ENCODE assay signal across 11 mouse cellular contexts in the genomic region with DNA sequence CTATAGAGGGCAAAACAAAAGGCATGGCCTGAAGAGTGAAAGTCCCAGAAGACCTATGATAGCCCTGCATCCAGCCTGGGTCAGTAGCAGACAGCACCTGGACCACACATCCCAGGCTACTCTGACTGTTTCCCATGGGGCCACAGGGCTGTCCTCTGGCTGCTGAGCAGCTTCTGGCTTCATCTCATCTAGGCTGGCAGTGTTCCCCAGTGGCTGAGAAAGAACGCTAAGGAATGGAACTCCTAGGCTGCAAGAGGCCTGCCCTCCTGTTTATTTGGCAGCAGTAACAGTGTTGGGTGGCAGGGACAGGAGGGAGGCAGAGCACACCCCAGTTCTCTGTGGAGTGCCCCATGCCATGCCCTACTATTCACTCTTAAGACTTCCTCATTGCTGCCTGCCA.
DNase-seq lines count a peak whose midpoint lies in the region; ATAC-seq and TF ChIP-seq lines count a peak whose summit lies in the region.
"Had no signal": no experiment of that assay in that cellular context is flagged by ENCODE, and none has a peak within 500 bp of the region (broad histone marks: within the 10 kb centered on the region; RNA-seq: fewer than 3 reads in every experiment).

No protein-coding gene starts in this region.

- peaks cover 12% of the 10 kb centered on the region for H3K36me3 ChIP-seq in lung, postnatal 0 days (ENCODE audit: insufficient read depth, low read length)

- no peak overlapping the region for H3K27ac ChIP-seq in lung, postnatal 0 days (ENCODE audit: low read length)
- H3K27ac ChIP-seq: kidney, postnatal 0 days; midbrain, embryonic 12.5 days had no signal

- DNase-seq in heart, adult 18-20 months, result peak; percentile 35 to 57
- DNase-seq in heart, postnatal 25 days (ENCODE audit: low spot score), result no peak
- DNase-seq in lung, postnatal 25 days (ENCODE audit: low spot score), result peak; percentile 17
- no peak for DNase-seq in lung, postnatal 0 days (ENCODE audit: low spot score)
- DNase-seq in gastrocnemius, adult 8-10 months (ENCODE audit: low spot score in 2 of 2), result peak; percentile 33 to 59
- DNase-seq in layer of hippocampus, adult 8-10 months (ENCODE audit: low spot score in 2 of 2), result peak; percentile 37 to 55
- no peak for DNase-seq in ovary, postnatal 10 days (ENCODE audit: low spot score)
- DNase-seq: spleen, adult 18-20 months; thymus, postnatal 14 days had no signal

- no peak overlapping the region for H3K9ac ChIP-seq in lung, postnatal 0 days (replicated peaks; ENCODE audit: low read depth)
- H3K9ac ChIP-seq: midbrain, embryonic 12.5 days had no signal

- no peak overlapping the region for H3K4me3 ChIP-seq in lung, postnatal 0 days (ENCODE audit: low read depth, low read length)
- H3K4me3 ChIP-seq: midbrain, embryonic 12.5 days had no signal

- no peaks in the 10 kb centered on the region for H3K27me3 ChIP-seq in lung, postnatal 0 days (replicated peaks; ENCODE audit: insufficient read depth, low read length)
- H3K27me3 ChIP-seq: midbrain, embryonic 12.5 days had no signal

- WGBS in lung, postnatal 0 days, result 58% methylated on average over 1 of the region's 1 CpGs

- ATAC-seq in lung, postnatal 0 days, result no peak

- TF ChIP-seq EP300 in lung, postnatal 0 days (IDR thresholded peaks at IDR 0.05), result no peak

- intact Hi-C loops in heart, postnatal 25 days (cut with DNase I), result loop anchor here (2.0 to 5.0 kb wide), 2 partner anchors 54 to 210 kb away; no protein-coding TSS in a partner anchor

- H3K9me3 ChIP-seq in lung, postnatal 0 days (ENCODE audit: low read length), result no peaks in the 10 kb centered on the region
- H3K9me3 ChIP-seq: midbrain, embryonic 12.5 days had no signal

- no peak for TF ChIP-seq CTCF in lung, postnatal 0 days (IDR thresholded peaks at IDR 0.05)

- no peaks in the 10 kb centered on the region for H3K4me1 ChIP-seq in lung, postnatal 0 days (ENCODE audit: insufficient read depth, low read depth, low read length)
- H3K4me1 ChIP-seq: midbrain, embryonic 12.5 days had no signal

- H3K4me2 ChIP-seq in lung, postnatal 0 days (replicated peaks; ENCODE audit: low read depth, low read length), result no peak overlapping the region
- H3K4me2 ChIP-seq: midbrain, embryonic 12.5 days had no signal

Comparison
In these comparisons a context has a peak if more than half of its experiments do, and no peak if none do; other contexts are left out.
1. DNase-seq: peak in heart, adult 18-20 months (2 of 2), lung, postnatal 25 days (single experiment), gastrocnemius, adult 8-10 months (2 of 2) and layer of hippocampus, adult 8-10 months (2 of 2); none in heart, postnatal 25 days (single experiment), lung, postnatal 0 days (single experiment) and ovary, postnatal 10 days (single experiment).